18 mouse cellular contexts compared by ENCODE assay signal in genomic region chr10:111155571-111155970, GRCm38 (mm10). TPM values are rescaled to one million over a fixed set of nuclear protein-coding genes. Genes with fewer than 3 reads are reported as not detected.
A peak's percentile ranks its signal among the peaks of the same experiment; 100 is the strongest.
DNase-seq lines count a peak whose midpoint lies in the region; ATAC-seq and TF ChIP-seq lines count a peak whose summit lies in the region.
"Had no signal": no experiment of that assay in that cellular context is flagged by ENCODE, and none has a peak within 500 bp of the region (broad histone marks: within the 10 kb centered on the region; RNA-seq: fewer than 3 reads in every experiment).

No protein-coding gene starts in this region.

- 56% methylated on average over 7 of the region's 7 CpGs for WGBS in liver, embryonic 12.5 days (ENCODE audit: insufficient replicate concordance)
- 59% methylated on average over 7 of the region's 7 CpGs for WGBS in liver, postnatal 0 days (ENCODE audit: insufficient replicate concordance)

- TF ChIP-seq RAD21 in CH12.LX (IDR thresholded peaks at IDR 0.05; ENCODE audit: low read depth, low read length) = no peak

- H3K27me3 ChIP-seq in liver, embryonic 12.5 days (replicated peaks) = no peaks in the 10 kb centered on the region
- H3K27me3 ChIP-seq in liver, postnatal 0 days (ENCODE audit: insufficient read depth, low read length) = no peaks in the 10 kb centered on the region
- H3K27me3 ChIP-seq in CH12.LX (replicated peaks) = no peaks in the 10 kb centered on the region
- H3K27me3 ChIP-seq: forebrain, embryonic 13.5 days; heart, embryonic 13.5 days; hindbrain, embryonic 15.5 days had no signal

- no peak for DNase-seq in liver, postnatal 0 days
- no peak for DNase-seq in CH12.LX (ENCODE audit: extremely low read depth)
- peak; percentile 29 for DNase-seq in induced T-regulatory cell, adult 2 months (ENCODE audit: low read depth)
- DNase-seq in adrenal gland, adult 18-20 months (ENCODE audit: low spot score in 2 of 2) = no peak
- DNase-seq in left cerebral cortex, postnatal 10 days (ENCODE audit: extremely low spot score in 1 of 2, low spot score in 2 of 2) = no peak
- DNase-seq in cerebellum, postnatal 25 days = no peak
- DNase-seq: adrenal gland, postnatal 10 days; B cell, adult 2 months; cerebellum, adult 11-12 months; cerebellum, adult 9-10 months; forebrain, postnatal 0 days; gastrocnemius, postnatal 14 days; heart, postnatal 36 days had no signal

- dilution Hi-C loops in CH12.LX (cut with MboI; ENCODE audit: extremely low pct_ligation_motif_present, extremely low pct_unique_long_range_greater_than_20kb, low sequenced_read_pairs) = no loop called here

- H3K9ac ChIP-seq in liver, embryonic 12.5 days = no peak overlapping the region
- H3K9ac ChIP-seq in liver, postnatal 0 days (replicated peaks) = no peak overlapping the region
- H3K9ac ChIP-seq in CH12.LX (ENCODE audit: insufficient read depth, low read depth) = peak overlapping the region; percentile 69
- H3K9ac ChIP-seq: forebrain, embryonic 13.5 days; forebrain, postnatal 0 days; heart, embryonic 13.5 days; hindbrain, embryonic 15.5 days had no signal

- in situ Hi-C loops in CH12.LX (cut with MboI; ENCODE audit: low pct_ligation_motif_present, low pct_unique_long_range_greater_than_20kb, low sequenced_read_pairs) = no loop called here

- H3K4me1 ChIP-seq in liver, embryonic 12.5 days = peaks cover 14% of the 10 kb centered on the region
- H3K4me1 ChIP-seq in liver, postnatal 0 days (ENCODE audit: insufficient read depth) = 0 out of 2 replicates have a peak, but pooled peaks cover 3% of the 10 kb centered on the region
- peaks cover 23 to 45% of the 10 kb centered on the region in 2 experiments for H3K4me1 ChIP-seq in CH12.LX (ENCODE audit: control insufficient read depth in 1 of 2, insufficient read depth in 2 of 2)
- H3K4me1 ChIP-seq: embryonic facial prominence, embryonic 10.5 days; forebrain, embryonic 13.5 days; hindbrain, embryonic 15.5 days had no signal

- H3K27ac ChIP-seq in liver, embryonic 12.5 days = no peak overlapping the region
- H3K27ac ChIP-seq in liver, postnatal 0 days (ENCODE audit: low read depth) = no peak overlapping the region
- peak overlapping the region; percentile 99 for H3K27ac ChIP-seq in CH12.LX (ENCODE audit: insufficient read depth, low read depth)
- H3K27ac ChIP-seq: embryonic facial prominence, embryonic 10.5 days; forebrain, embryonic 13.5 days; heart, embryonic 13.5 days; hindbrain, embryonic 15.5 days had no signal

- no peak for TF ChIP-seq EP300 in liver, postnatal 0 days (IDR thresholded peaks at IDR 0.05; ENCODE audit: low read depth)
- no peak for TF ChIP-seq EP300 in CH12.LX (IDR thresholded peaks at IDR 0.05; ENCODE audit: low read length)

- H3K79me2 ChIP-seq in CH12.LX (replicated peaks; ENCODE audit: control insufficient read depth, extremely low read depth, insufficient read depth, poor library complexity, severe bottlenecking) = no peaks in the 10 kb centered on the region

- peak overlapping the region; percentile 36 for H3K4me2 ChIP-seq in liver, embryonic 12.5 days
- no peak overlapping the region for H3K4me2 ChIP-seq in liver, postnatal 0 days (ENCODE audit: low read depth, low read length)
- H3K4me2 ChIP-seq in CH12.LX (ENCODE audit: insufficient read depth, low read depth, poor library complexity, severe bottlenecking) = peak overlapping the region; percentile 70
- H3K4me2 ChIP-seq: forebrain, embryonic 13.5 days; heart, embryonic 13.5 days; hindbrain, embryonic 15.5 days had no signal

- H3K4me3 ChIP-seq in liver, embryonic 12.5 days = no peak overlapping the region
- H3K4me3 ChIP-seq in liver, postnatal 0 days (ENCODE audit: low read depth, low read length) = no peak overlapping the region
- H3K4me3 ChIP-seq in CH12.LX (replicated peaks in 1 of 3; ENCODE audit: low read depth in 2 of 3, low read length in 2 of 3, poor library complexity in 1 of 3) = peak overlapping the region; percentile 5 to 75 (median 58)
- H3K4me3 ChIP-seq: embryonic facial prominence, embryonic 10.5 days; forebrain, embryonic 13.5 days; heart, embryonic 13.5 days; hindbrain, embryonic 15.5 days had no signal

- H3K9me3 ChIP-seq in liver, embryonic 12.5 days (replicated peaks) = no peaks in the 10 kb centered on the region
- H3K9me3 ChIP-seq in liver, postnatal 0 days (ENCODE audit: low read length) = no peaks in the 10 kb centered on the region
- peaks cover 8% of the 10 kb centered on the region for H3K9me3 ChIP-seq in CH12.LX (replicated peaks; ENCODE audit: low read length)
- H3K9me3 ChIP-seq: embryonic facial prominence, embryonic 10.5 days; forebrain, embryonic 13.5 days; heart, embryonic 13.5 days; hindbrain, embryonic 15.5 days had no signal

- intact Hi-C loops in left cerebral cortex, postnatal 10 days (cut with DNase I) = no loop called here

- no peak for TF ChIP-seq CTCF in liver, postnatal 0 days (IDR thresholded peaks at IDR 0.05; ENCODE audit: low read depth)
- TF ChIP-seq CTCF in CH12.LX (conservative IDR thresholded peaks at IDR 0.05 in 1 of 2, IDR thresholded peaks at IDR 0.05 in 1 of 2; ENCODE audit: low read depth in 2 of 2, low read length in 2 of 2) = no peak

- no peak for ATAC-seq in liver, embryonic 12.5 days
- ATAC-seq in liver, postnatal 0 days = no peak
- ATAC-seq: forebrain, embryonic 13.5 days; forebrain, postnatal 0 days had no signal

- no peak for TF ChIP-seq POLR2A in CH12.LX (IDR thresholded peaks at IDR 0.05; ENCODE audit: low read depth, low read length)

- no peaks in the 10 kb centered on the region for H3K36me3 ChIP-seq in liver, embryonic 12.5 days
- H3K36me3 ChIP-seq in liver, postnatal 0 days (replicated peaks; ENCODE audit: insufficient read depth, low read length) = no peaks in the 10 kb centered on the region
- H3K36me3 ChIP-seq in CH12.LX (replicated peaks in 1 of 2; ENCODE audit: control insufficient read depth in 1 of 2, insufficient read depth in 1 of 2, low read length in 1 of 2) = no peaks in the 10 kb centered on the region
- H3K36me3 ChIP-seq: embryonic facial prominence, embryonic 10.5 days; heart, embryonic 13.5 days; hindbrain, embryonic 15.5 days had no signal

TF ChIP-seq in CH12.LX, 34 proteins besides CTCF, POLR2A, EP300 and RAD21:
- TF ChIP-seq JUND (conservative IDR thresholded peaks at IDR 0.05; ENCODE audit: low read depth, low read length) (no peak), HCFC1 (IDR thresholded peaks at IDR 0.05; ENCODE audit: low read depth, low read length) (0 out of 2 replicates have a peak, but pooled peaks have one; percentile 11), KAT2A (IDR thresholded peaks at IDR 0.05; ENCODE audit: insufficient replicate concordance, low read length) (no peak), SIN3A (IDR thresholded peaks at IDR 0.05; ENCODE audit: low read length) (no peak)

RNA-seq across cellular contexts. Expression of gene Osbpl8, which starts 9.0 kb away (rescaled TPM):
- polyA plus RNA-seq in liver, embryonic 12.5 days (2016; fragmentation: Nextera tagmentation; extraction: Ambion mirVana) = 11.4 and 12.1 TPM in 2 replicates
- polyA plus RNA-seq in liver, postnatal 0 days (2015; fragmentation: Nextera tagmentation; extraction: Ambion mirVana) = 5.4 and 5.6 TPM in 2 replicates
- total RNA-seq in CH12.LX (2012; rRNA removed) = 18.0 and 23.4 TPM in 2 replicates
- 26.4 and 29.6 TPM in 2 replicates for total RNA-seq in CH12.LX (2014; rRNA removed)
- polyA plus RNA-seq in CH12.LX (2012; ENCODE audit: insufficient read length, low read depth) = 12.9 and 13.0 TPM in 2 replicates
- total RNA-seq in adrenal gland, adult 18-20 months (2021) = 10 to 100 TPM; 23.2 to 23.7 TPM
- total RNA-seq in left cerebral cortex, postnatal 10 days (2021) = 10 to 100 TPM; 67.4 to 67.7 TPM

Comparison
In these comparisons a context has a peak if more than half of its experiments do, and no peak if none do; other contexts are left out.
1. H3K4me3 ChIP-seq: peak in CH12.LX (3 of 3); none in liver, embryonic 12.5 days (single experiment) and liver, postnatal 0 days (single experiment).